Mouse (Mus musculus) testis, postnatal 14 days (tissue): Measurements from ENCODE around the gene Arhgef5.
"Not testable (repeated sequence)": the region's sequence is repeated elsewhere in the genome, so short reads cannot be mapped to it uniquely, and the experiment has no call there.

Experiments used
- DNase-seq: peaks from one replicate; pipeline ENCODE4 v3.0.0; 2021; ENCODE audit warnings: low spot score

Arhgef5 gene

DNA sequence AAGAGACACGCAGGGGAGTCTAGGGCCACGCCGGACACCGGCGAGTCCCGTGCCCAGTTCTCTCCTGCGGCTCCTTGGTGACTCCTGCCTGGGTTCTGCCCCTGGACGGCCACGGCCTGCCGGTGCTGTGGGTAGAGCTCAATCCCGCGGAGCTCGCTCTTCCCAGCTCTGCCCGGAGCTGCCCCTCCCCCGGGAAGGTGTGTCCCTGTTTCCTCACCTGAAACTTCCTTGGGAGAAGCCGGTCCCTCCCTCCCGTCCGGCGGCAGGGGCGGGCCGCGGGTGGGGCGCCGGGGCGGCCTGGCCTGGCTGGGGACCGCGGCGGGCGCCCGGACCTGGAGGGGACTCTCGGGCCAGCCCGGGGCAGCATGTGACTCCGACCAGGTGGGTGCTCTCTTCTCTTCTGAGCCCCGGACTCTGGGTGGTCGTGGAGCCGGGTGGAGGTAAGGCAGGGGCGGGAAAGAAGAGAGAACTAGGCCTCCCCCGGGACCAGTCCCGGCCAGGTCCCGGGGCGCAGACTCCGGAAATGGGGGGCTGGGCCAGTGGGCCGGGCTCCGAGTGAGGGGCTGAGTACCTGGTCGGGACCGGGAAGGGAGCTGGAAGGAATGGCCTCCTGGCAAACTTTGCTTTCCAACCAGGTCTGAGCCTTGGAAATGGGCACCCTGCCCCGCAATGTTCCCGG is at the start of gene Arhgef5:
Arhgef5 (plus strand) TSS at position 220 of the 679 bp plus-strand sequence.
- DNase-seq = peak; percentile 38

DNA sequence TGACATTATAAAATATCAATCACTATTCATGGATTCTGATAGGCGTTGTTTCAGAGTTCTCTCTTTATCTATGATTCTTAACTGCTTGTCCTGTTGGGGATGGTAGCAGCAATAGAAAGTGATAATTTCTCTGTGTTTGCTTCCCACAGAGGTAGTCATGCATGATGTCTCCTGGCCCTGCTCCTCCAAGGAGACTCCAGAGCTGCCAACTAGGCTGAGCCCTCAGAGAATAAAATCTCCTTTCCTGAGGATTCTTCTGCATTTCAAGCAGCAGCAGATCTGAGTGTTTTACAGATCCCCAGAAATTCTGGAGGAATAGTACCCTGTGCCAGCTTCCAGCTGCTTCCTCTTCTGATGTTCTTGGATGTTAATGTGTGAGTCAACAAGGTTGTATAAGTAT is 34.1 kb upstream of the Arhgef5 start, which contains the start of gene Olfr47:
Olfr47 (plus strand) TSS at position 275 of the 400 bp plus-strand sequence.
- DNase-seq = not testable (repeated sequence)

DNA sequence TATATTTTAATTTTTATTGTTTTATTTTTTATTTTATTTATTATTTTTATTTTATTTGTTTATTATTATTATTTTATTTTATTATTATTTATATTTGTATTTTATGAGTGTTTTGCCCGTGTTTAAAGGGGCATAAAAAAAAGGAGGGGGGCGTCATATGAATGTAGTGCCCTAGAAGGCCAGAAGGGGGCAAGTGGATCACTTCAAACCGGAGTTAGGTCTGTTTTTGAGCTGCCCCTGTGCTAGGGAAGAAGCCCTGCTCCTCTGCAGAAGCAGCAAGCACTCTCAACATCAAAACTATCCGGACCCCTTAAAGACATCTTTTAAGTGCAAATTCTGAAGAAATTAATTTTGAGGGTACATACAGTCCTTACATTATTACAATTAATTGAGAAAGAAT is 23.3 kb upstream of the Arhgef5 start:
- no peak for DNase-seq

DNA sequence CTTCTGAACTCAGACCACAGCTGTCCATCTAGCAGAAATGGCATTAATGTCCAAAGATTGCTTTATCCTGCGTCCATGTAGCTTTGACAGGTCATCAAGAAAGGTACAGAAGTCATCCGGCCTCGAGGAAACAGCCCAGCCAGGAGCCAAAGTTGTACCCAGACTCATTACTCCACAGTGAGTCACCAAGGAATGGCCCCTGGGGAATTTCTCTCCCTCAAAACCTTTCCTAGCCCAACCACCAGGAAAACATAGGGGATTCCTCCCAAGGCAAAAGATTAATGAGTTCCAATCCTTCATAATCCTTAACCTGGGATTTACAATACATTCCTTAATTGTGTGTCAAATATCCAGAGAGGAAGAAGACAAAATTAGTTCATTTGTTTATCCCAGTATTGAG is 18.0 kb upstream of the Arhgef5 start:
- DNase-seq = no peak

DNA sequence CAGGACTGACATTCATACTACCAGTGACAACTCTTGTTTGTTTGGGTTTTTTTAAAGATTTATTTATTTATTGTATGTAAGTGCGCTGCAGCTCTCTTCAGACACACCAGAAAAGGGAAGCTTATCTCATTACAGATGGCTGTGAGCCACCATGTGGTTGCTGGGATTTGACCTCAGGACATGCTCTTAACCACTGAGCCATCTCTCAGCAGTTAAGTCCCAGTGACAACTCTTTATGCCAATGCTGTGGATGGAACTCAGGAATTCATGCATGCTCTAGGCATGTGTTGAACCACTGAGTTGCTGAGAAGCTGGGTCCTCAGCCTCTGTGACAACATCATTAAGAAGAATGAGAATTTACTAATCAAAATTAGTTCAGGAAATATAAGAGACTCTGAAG is 12.4 kb upstream of the Arhgef5 start:
- DNase-seq = no peak

DNA sequence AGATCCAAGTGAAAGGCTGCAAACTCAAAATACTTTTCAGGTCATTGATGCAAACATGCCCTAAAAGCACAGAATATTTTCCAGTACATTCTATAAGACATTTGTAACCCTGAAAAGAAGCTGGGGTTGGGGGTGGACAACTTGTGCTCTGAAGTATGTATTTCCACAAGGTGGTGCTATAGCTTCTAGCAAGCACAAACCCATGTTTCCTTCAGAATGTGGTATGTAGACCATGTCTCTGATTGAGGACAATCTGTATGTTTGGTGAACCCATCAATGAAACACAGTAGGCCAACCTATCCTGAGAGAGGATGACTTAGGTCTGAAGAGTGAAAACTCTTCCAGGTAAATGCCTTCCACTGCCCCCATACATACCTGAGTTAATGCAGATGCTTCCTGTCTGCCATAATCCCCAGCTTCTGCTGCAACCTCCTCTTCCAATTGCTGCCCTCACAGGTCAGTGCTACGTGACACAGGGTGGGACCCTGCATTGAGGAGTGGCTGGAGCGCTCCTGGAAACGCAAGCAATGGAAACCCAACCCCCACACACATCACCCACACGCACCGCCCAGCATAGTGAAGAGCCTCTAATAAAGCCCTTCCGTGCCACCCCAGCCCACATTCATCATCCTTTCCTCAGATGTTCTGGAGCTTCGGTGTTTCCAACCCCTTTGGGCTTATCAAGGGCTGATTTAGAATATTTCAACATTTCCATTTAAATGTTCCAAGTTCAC is 11.0 kb upstream of the Arhgef5 start:
- no peak for DNase-seq

DNA sequence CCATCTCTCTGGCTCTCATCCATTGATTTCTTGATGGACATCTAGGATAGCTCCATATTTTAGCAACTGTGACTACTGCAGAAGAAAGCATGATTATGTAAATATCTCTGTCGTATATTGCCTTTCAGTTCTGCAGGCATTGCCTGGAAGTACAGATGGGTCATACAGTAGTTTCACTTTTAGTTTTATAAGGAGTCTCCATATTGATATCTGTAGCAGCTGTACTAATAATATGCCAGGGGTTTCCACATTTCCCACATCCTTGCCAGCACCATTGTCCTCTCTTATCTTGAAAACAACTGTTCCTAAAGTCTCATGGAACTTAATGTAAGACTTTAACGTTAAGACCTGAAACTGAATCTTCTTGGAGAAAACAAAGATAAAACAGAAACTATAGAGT is 4.6 kb upstream of the Arhgef5 start:
- no peak for DNase-seq

DNA sequence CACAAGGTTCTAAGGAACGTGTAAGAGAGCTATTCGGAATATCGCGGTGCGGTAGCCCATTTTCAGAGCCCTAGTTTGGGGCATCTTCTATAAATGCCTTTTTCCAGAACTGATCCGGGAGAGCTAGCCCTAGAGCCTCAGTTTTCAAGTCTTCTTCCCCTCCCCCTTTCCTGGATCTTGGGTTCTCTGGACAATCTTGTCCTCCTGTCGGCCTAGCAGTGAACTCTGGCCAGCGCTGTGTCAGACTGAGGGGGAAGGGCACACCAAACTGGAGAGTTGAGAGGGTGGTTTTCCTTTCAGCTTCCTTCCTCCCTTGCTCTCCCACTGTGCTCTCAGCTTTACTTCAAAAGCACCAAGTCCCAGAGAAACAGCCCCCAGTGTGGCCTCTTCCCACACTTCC is 974 bp downstream of the Arhgef5 start:
- no peak for DNase-seq

DNA sequence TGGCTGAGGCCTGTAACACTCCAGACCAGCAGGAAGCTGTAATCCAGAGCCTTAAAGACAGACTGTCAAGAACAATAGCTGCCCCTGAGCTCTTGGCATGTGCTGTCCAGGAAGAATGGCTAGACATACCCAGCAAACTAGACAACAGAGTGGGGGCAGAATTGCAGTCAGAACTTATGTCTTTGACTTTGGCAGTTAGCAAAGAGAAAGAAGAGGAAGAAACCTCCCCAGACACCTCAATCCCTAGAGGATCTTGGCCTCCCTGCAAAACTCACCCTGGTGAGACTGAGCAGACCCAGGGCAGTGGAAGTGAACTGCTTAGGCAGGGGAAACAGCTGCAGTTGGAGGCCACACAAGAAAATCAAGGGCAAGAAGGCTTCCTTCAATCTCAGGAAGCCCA is 7.2 kb downstream of the Arhgef5 start:
- DNase-seq = no peak

DNA sequence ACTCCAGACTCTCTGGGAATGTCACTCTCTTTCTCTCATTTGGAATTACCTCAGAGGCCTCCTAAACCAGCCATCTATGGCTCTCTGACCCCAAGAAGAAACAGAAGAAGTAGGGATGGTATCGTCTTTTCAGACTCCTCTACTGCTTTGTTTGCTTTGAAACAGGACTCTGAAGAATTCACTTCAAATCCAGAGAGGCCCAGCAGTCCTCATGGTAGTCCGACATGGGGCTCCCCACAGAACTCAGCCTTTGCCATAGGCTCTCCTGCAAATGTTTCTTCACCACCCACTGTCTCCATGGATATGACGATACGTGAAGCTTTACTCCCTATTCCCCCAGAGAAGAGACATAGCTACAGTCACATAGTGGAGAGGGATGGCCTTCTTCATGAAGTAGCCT is 8.7 kb downstream of the Arhgef5 start:
- no peak for DNase-seq

DNA sequence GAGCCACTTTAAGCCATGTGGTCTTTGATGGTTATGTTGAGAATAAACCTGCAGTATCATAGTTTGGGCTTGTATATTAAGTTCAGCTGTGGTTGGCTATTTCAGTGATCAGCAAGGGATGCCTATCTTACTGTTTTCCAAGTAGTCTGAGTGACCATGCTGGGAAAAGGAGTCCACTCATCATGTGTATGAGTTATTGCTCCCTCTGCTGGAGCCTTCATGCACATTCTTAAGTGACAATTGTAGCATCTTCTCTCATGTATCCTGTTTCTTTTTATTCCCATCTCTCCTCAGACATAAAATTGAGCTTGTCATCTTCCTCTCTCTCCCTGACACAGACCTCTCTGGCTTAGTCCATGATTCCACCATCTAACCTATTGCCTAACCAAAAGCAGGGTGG is 12.9 kb downstream of the Arhgef5 start:
- DNase-seq = no peak

DNA sequence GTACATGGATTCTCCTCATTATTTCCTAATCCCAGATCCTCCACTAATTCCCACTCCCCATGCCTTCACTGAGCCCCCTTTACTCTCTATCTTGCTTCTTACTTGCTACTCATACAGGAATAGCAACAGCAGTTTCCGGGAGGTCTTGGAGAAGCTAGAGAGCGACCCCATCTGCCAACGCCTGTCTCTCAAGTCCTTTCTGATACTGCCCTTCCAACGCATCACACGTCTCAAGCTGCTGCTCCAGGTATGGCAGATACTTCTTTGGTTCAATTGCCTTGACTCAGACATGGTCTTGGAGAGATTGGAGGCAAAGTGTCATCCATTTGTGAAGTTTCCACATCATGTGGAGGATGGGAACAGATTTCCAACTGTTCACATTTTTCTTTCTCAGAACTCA is 15.1 kb downstream of the Arhgef5 start:
- DNase-seq = no peak

DNA sequence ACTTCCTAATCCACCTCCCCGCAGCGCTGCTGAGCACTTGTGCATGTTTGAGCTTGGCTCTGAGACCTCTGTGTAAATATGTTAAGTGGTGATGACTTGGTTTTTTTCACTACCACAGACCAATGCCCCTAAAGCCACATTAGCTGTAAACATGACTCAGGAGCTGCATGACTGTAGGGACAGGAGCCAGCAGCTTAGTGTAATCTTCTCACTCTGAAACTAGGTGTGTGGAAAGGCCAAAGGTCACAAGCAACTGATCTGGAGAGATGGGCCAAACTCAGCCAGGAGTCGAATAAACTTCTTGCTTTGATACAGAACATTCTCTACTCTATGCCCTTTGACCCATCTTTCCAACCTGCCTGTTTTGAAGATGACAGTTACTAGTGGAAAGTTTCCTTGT is 26.7 kb downstream of the Arhgef5 start:
- DNase-seq = no peak

DNA sequence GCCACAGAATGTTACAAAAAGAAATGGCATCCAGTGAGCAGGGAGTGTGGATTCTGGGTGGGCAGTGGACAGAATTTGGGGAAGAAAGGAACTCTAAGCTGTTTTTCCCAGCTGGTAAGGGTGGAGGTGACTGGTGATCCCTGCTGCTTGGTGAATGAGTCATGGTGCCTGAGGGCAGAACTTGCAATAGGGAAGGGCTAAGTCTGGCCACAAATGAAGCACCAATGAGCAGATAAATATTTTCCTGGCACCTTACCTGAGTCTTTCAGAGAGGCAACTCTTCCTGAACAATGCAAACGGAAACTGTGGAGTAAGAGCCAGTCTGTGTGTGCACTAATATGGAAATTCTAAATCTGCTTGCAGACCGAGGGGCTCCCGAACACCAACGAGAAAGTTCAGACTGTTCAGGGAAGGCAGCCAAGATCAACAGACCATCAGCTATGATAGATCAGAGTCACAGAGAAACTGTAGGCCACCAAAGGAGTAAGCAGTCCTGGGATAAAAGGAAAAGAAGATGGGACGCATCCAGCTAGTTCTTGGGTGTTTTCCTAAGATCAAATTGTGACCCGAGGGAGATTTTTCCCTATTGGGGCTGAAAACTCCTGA is 27.2 kb downstream of the Arhgef5 start:
- DNase-seq = peak; percentile 36

DNA sequence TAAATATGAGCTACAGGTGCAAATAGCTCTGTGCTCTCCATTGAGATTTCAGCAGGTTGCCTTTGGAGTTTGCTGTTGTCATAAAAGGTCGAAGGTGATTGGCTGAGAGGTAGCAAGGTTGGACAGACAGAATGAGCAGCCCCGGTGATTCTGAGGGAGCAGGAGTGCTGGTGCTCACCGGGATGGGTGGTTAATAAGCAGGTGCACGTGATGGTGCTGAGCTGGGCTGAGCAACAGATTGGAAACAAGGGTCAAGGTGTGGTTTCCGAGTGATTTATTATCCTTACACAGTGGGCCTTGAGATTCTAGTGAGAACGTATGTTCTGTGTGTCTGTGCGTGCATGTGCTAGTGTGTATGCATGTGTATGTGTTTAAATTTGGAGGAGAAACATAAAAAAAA is 27.8 kb downstream of the Arhgef5 start:
- DNase-seq = no peak

DNA sequence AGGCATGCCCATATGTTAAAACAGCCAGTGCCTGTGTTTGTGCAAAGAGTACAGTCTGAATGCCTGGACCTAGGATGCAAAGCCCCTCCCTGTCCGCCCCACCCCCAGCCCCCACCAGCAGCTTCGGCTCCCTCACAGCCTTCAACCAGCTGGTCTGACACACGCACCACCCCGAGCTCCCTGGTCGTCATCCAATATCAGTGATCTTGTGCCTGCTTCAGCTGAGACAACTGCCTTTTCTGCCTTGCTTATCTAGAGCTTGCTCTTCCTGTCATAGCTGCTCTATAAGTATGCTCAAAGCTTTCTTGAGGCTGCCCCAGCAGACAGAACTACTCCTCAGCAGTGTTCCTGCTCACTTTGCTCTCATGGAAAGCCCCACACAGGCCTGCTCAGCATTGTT is 30.5 kb downstream of the Arhgef5 start:
- no peak for DNase-seq

DNA sequence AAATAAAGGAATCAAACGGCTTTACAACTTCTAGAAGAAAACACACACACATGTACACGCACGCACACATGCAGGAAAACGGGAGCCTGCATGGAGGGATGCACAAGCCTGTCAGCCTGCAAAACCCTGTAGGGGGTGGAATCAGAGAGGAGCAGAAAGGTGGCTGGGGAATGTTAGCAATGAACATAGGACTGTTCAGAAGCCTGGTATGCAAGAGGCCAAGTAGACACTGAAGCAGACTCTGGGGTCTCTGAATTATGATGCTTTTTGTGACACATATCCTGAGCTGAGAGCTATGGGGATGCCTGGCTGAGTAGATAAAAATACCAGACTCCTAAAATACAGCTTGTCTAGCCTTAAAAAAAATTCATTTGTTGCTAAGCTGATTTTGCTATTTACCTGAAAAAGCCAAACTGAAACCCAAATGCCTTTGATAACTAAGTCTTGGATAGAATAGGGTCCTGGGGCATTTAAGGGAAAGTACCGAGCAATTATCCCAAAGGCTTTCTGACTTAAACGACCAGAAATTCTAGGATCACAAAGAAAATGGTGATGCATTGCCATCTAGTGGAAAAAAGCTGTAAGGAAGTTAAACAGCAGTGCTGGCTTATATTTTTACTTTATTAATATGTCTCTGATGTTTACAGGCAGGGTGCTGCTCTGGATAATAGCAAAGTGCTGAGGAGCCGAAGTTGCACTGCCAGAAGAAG is 31.6 kb downstream of the Arhgef5 start:
- DNase-seq = no peak

DNA sequence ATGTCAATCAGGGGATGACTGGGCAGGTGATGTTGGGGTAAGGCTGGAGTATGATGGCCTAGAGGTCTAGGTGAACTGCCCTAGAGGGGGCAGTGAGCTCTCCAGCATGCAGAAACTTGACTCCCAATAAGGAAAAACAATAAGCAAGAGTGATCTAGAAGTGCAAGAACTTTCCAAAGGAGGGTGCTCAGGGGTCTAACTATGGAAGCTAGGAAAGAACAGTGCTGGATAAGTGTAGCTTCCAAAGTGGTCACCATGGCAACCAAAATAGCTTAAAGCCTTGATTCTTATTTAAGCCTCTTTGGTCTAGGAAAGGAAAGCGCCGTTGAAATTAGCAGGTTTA is 32.1 kb downstream of the Arhgef5 start:
- DNase-seq = no peak

DNA sequence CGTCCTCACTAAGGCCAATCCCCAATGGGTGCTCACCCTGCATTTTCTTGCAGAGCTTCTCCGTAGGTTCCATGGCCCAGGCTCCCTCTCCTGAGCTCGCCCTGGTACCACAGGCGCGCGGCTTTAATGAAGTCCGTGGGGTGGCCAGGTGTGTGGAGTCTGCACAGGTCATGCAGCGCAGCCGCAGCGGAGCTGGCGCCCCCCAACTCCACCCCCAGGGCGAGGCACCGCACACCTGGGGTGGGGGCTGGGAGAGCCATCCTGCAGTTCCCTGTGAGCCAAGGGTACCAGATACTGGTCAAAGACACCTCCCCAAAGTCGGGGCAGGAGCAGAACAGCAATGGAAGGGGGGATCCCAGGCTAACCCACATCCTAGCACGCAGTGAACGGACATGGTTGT is 44.1 kb downstream of the Arhgef5 start, which contains the start of gene Nobox:
Nobox (minus strand) TSS at position 101 of the 400 bp plus-strand sequence.
- peak; percentile 16 for DNase-seq

DNA sequence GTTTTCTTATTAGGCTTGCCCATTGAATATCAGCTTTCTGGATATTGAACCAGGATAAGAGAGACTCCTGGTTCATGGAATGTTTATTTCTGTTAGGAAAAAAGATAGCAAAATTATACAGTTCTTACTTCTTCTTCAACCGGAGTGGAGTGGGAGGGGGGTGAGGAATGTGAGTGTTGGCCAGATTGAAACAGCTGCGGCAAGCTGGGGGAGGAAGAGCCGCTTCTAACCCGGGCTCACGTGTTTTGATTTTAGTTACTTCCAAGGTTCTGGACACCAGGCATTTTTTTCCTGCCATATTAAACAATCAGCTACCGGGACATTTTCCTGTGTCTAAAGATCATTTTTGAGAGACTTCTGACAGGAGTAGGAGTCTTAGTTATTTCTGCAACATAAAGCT is 44.7 kb downstream of the Arhgef5 start:
- peak; percentile 52 for DNase-seq

DNA sequence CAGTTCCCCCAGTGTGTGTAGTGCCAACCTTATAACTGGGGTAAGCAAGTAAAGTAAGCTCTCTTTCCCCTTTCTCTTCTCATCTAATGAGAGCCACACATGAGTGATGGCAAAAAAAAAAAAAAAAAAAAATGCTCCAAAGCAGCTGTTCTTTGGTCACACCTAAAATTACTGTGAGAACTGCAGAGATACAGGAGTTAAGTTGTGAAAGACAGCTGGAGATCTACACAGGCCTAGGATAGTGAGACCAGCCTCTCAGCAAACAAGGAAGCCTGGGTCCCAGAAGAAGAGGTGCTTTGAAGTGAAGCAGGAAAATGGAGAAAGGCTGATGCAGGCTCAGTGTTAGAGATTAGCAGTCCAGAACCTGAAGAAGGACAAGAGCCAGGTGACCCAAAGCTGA is 47.2 kb downstream of the Arhgef5 start:
- no peak for DNase-seq

DNA sequence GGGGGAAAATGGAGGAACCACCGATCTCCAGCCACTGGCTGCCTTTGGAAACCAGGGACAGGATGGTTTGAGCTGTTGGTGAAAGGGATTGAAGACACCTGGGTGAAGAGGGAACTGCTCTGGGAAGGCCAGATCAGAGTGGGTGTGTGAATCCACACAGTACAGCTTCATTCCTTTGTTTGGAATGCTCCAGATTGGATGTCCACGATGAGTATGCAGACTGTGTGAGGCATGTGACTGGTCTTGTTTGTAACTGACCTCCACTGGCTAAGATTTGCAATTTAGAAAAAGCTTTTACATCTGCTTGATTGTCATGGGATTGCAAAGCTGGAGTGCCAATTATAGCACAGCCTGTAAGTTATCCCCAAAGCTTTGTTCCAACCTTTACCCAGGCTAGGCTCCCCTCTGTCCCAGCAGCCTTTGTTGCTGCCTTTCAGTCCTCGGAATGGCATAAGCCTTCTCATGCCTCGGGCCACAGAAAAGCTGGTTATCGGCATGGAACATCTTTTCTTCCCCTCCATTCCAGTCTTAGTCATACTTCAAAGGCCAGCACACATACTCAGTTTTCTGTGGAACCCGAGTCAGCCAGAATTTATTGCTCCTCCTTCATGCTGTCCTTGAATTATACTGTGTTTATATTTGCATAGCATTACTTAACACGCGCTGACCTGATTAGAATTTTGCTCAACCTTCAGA is 47.7 kb downstream of the Arhgef5 start:
- no peak for DNase-seq
